Mouse (Mus musculus) lung, embryonic 14.5 days (tissue): ENCODE results near the gene Sh3pxd2a. TPM values are rescaled to one million over a fixed set of nuclear protein-coding genes. Genes with fewer than 3 reads are reported as not detected.

Source experiments
- ATAC-seq: fragments of 200-750 bp; cut with Nextera tagmentation; 2 replicates; pipeline ENCODE4 v1.8.0; 2017; ENCODE audit warnings: mild to moderate bottlenecking, moderate TSS enrichment, moderate library complexity; ENCODE audit not compliant: insufficient read depth
- DNase-seq: peaks from one replicate; pipeline ENCODE4 v3.0.0-alpha.2; 2015
- H3K27ac ChIP-seq: fragments of 300-500 bp; sonication (generic); 2 replicates; pipeline ENCODE4 v1.5.1; 2014; ENCODE audit warnings: low read depth, mild to moderate bottlenecking, moderate library complexity
- H3K27me3 ChIP-seq: fragments of 300-500 bp; sonication (generic); 2 replicates; pipeline ENCODE4 v1.6.1; 2014; ENCODE audit warnings: low read length, control low read depth; ENCODE audit not compliant: insufficient read depth
- H3K36me3 ChIP-seq: fragments of 300-500 bp; sonication (generic); 2 replicates; pipeline ENCODE4 v1.6.1; 2014; ENCODE audit warnings: control low read depth; ENCODE audit not compliant: insufficient read depth
- H3K4me1 ChIP-seq: fragments of 300-500 bp; sonication (generic); 2 replicates; pipeline ENCODE4 v1.6.1; 2014; ENCODE audit warnings: antibody characterized with exemption, control low read depth; ENCODE audit not compliant: insufficient read depth
- H3K4me2 ChIP-seq: fragments of 300-500 bp; sonication (generic); 2 replicates; pipeline ENCODE4 v1.6.1; 2014; ENCODE audit warnings: mild to moderate bottlenecking
- H3K4me3 ChIP-seq: fragments of 300-500 bp; sonication (generic); 2 replicates; pipeline ENCODE4 v1.5.1; 2014; ENCODE audit warnings: low read depth, low read length
- H3K9ac ChIP-seq: fragments of 300-500 bp; sonication (generic); 2 replicates; pipeline ENCODE4 v1.6.1; 2014
- H3K9me3 ChIP-seq: fragments of 300-500 bp; sonication (generic); 2 replicates; pipeline ENCODE4 v1.6.1; 2016; ENCODE audit warnings: low read depth, low read length, control low read depth
- CTCF ChIP-seq: IDR thresholded peaks from 2 replicates; pipeline ENCODE4 v1.5.1; 2016; ENCODE audit warnings: antibody characterized with exemption, low read depth
- WGBS: fragments of 180-500 bp; shearing (Covaris S2); extraction: QIAGEN DNeasy Blood & Tissue Kit; methylation state at CpG from one replicate; pipeline ENCODE4 v1.1.7; 2014; 5-methylcytosine and 5-hydroxymethylcytosine counted together
- polyA plus RNA-seq: library from polyadenylated mRNA; unstranded; fragments of >200 nt; fragmentation: Nextera tagmentation; extraction: Ambion mirVana; gene quantifications from 2 replicates; pipeline ENCODE4 v1.2.1, GENCODE M21; 2014

The Sh3pxd2a gene
- polyA plus RNA-seq, 1 experiment from 2014 or later, result 12.0 TPM

DNA sequence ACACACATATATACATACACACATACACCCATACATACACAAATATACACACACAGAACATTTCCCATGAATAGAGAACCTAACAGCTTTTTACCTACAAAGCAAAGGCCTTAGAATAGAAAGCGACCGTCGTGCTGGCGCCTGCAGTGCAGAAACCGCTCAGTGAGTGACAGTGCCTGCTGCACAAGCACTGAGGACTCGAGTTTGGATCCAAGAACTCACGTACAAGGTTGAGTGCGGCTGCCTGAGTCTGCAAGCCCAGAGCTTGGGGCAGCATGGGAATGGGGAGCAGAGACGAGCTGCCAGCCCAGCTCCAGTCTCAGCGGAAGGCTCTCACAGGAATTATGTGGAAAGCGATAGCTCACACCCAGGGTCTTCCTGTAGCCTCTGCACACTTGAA is 43.7 kb downstream of the Sh3pxd2a start:
- Histone ChIP-seq H3K9ac (0 out of 2 replicates have a peak overlapping the region, but pooled peaks have one; percentile 2), H3K4me1 (peaks cover 33% of the 10 kb centered on the region), H3K9me3 (no peaks in the 10 kb centered on the region), H3K4me2 (peak overlapping the region; percentile 16; the same call in 1 of the 2 replicates), H3K27me3 (no peaks in the 10 kb centered on the region), H3K36me3 (0 out of 2 replicates have a peak, but pooled peaks cover 8% of the 10 kb centered on the region), H3K27ac (0 out of 2 replicates have a peak overlapping the region, but pooled peaks have one; percentile 2), H3K4me3 (no peak overlapping the region)
- no peak for TF ChIP-seq CTCF
- no peak for DNase-seq
- no peak for ATAC-seq
- 56% methylated on average over 11 of the region's 11 CpGs for WGBS

DNA sequence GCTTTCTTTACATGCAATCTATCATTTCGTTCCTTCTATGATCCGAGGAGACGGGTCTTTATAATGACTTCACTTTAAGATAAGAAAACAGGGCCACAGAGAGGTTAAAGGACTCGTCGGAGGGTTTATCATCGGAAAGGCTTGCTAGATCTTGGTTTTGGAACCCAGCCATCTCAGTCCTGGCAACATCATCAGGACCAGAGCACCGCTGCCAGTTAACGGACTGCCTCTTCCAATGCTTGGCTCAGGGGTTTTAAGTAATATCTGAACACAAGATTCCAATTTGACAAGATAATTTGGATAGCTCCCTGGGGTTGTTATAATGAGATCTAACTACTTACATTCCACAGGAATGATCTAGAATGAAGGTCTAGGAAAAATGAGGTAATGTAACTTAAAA is 45.0 kb downstream of the Sh3pxd2a start:
- no peak overlapping the region for H3K27ac ChIP-seq
- H3K9me3 ChIP-seq, result no peaks in the 10 kb centered on the region
- no peaks in the 10 kb centered on the region for H3K27me3 ChIP-seq
- no peak overlapping the region for H3K4me3 ChIP-seq
- 0 out of 2 replicates have a peak, but pooled peaks cover 8% of the 10 kb centered on the region for H3K36me3 ChIP-seq
- peaks cover 35% of the 10 kb centered on the region for H3K4me1 ChIP-seq
- H3K4me2 ChIP-seq, result no peak overlapping the region
- no peak for ATAC-seq
- no peak overlapping the region for H3K9ac ChIP-seq
- WGBS, result 36% methylated on average over 8 of the region's 8 CpGs
- peak; percentile 50 for DNase-seq
- no peak for TF ChIP-seq CTCF

DNA sequence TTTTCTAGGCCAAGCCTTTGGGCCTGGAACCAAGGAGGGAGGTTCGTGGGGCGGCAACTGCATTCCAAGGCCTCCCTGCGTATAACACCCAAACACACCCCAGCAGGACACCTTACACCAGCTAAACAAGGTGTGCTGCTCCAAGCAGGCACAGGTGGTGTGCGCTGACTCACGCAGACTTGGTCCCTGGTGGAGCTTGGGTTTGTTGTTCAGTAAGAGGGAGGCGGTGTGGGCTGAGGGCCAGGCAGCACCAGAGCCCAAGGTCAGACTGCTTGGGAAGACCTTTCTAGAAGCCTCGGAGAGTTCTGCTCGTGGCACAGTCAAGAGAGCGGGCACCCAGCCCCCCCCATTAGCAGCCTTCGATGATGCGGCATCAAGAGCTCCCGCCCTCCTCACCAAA is 48.0 kb downstream of the Sh3pxd2a start:
- ATAC-seq (no peak), DNase-seq (no peak)
- Histone ChIP-seq H3K4me2 (no peak overlapping the region), H3K9ac (no peak overlapping the region), H3K4me3 (no peak overlapping the region), H3K4me1 (peaks cover 12% of the 10 kb centered on the region; the same call in 1 of the 2 replicates), H3K27ac (no peak overlapping the region), H3K27me3 (no peaks in the 10 kb centered on the region), H3K9me3 (no peaks in the 10 kb centered on the region), H3K36me3 (no peaks in the 10 kb centered on the region)
- TF ChIP-seq CTCF, result no peak
- 84% methylated on average over 12 of the region's 12 CpGs for WGBS

DNA sequence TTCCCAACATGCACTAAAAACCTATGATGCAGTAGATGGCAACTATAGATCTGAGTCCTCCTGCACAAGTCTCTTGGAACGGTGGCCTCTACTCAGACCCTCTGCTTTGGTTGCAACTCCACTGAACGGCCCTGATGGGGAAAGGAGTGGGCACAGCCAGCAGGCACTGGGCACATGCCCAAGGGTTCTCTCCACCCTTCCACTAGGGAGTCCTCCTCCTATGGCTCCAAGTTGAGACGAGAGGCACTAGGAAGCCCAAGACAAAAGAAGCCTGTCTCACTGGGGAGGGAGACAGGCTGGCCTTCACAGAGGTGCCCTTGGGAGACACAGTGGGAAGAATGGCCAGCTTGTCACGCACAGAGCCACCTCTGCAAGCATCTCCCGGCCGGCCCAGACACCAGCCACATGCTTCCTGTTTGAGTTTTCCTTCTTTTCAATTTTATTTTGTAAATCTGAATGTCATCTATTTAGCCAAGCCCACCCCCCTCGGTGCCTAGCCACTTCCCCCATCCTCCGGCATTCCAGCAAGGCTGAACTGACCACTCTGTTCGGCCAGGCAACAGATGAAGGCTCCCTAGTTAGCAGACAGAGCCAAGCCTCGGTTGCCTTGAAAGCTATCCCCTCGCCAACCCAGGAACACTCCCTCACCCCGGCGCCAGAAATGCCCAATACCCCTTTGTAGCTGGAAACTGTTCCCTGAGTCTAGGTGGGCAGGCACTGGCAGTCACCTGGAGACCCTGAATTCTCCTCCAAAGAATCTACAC is 49.9 kb downstream of the Sh3pxd2a start:
- peaks cover 4% of the 10 kb centered on the region; the same call in 1 of the 2 replicates for H3K4me1 ChIP-seq
- DNase-seq, result no peak
- no peaks in the 10 kb centered on the region for H3K36me3 ChIP-seq
- H3K4me3 ChIP-seq, result no peak overlapping the region
- H3K4me2 ChIP-seq, result no peak overlapping the region
- ATAC-seq, result no peak
- no peak for TF ChIP-seq CTCF
- H3K27me3 ChIP-seq, result no peaks in the 10 kb centered on the region
- no peak overlapping the region for H3K27ac ChIP-seq
- no peaks in the 10 kb centered on the region for H3K9me3 ChIP-seq
- H3K9ac ChIP-seq, result no peak overlapping the region
- WGBS, result 68% methylated on average over 13 of the region's 13 CpGs

DNA sequence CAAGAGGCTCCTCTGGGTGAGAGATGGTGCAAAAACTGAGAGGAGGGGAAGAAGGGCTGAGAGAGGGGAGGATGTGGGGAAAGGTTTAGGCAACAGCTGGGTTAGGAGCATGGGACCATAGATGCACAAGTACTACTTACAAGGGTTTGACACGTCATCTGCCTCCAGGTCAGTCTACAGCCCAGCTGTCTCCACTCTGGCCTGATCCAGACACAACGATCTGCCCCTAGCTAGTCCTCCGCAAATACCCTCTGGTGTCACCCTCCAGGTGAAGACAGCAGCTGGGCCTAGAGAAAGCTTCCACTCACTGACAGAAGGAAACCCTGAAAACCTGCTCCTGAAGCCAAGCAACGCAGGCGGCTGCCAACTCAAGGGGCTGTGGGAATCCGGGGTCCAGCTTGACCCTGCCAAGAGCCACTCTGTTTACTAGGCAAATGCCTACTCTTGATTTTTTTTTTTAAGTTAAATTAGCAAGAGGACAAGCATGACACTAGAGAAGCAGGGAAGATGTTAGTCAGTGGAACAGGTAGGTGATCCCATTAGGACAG is 50.7 kb downstream of the Sh3pxd2a start:
- Histone ChIP-seq H3K36me3 (no peaks in the 10 kb centered on the region), H3K27me3 (no peaks in the 10 kb centered on the region), H3K4me1 (peaks cover 4% of the 10 kb centered on the region; the same call in 1 of the 2 replicates), H3K9me3 (no peaks in the 10 kb centered on the region), H3K9ac (no peak overlapping the region), H3K27ac (no peak overlapping the region), H3K4me2 (no peak overlapping the region), H3K4me3 (no peak overlapping the region)
- no peak for TF ChIP-seq CTCF
- 59% methylated on average over 6 of the region's 6 CpGs for WGBS
- DNase-seq (no peak), ATAC-seq (no peak)

DNA sequence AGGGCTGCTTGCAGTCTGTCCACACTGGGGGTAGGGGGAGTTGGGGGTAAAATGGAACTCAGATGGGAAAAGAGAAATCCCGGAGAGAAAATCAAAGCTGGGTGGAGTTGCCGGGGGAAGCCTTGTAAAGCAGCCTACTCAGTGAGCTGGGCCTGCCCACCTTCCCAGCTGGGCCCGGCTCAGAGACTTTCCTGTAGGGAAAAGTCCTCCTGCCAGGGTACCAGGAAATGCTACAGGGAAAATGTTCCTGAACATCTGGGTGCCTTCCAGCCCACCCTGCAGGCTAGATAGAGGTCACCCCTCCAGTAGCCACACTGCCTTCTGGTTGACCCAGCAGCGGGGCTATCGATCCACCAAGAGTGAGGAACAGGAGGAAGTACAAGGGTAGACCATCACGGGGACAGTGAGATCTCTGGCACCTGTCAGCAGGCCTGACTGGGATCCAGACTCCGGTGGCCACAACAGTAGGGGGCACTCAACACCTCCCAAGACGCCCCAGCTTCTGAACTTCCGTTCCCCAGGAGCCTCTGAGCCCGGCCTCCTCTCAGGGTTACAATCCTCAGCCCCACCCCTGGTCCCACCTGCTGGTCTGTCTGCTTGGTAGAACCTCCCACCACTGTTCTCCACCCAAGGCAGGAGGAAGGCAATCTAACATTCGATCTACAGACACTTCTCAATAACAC is 51.5 kb downstream of the Sh3pxd2a start:
- H3K4me1 ChIP-seq, result peaks cover 4% of the 10 kb centered on the region; the same call in 1 of the 2 replicates
- no peaks in the 10 kb centered on the region for H3K9me3 ChIP-seq
- ATAC-seq (no peak), DNase-seq (no peak)
- H3K4me2 ChIP-seq, result no peak overlapping the region
- 61% methylated on average over 11 of the region's 11 CpGs for WGBS
- no peak overlapping the region for H3K4me3 ChIP-seq
- no peak for TF ChIP-seq CTCF
- no peak overlapping the region for H3K9ac ChIP-seq
- no peaks in the 10 kb centered on the region for H3K36me3 ChIP-seq
- H3K27me3 ChIP-seq, result no peaks in the 10 kb centered on the region
- no peak overlapping the region for H3K27ac ChIP-seq

DNA sequence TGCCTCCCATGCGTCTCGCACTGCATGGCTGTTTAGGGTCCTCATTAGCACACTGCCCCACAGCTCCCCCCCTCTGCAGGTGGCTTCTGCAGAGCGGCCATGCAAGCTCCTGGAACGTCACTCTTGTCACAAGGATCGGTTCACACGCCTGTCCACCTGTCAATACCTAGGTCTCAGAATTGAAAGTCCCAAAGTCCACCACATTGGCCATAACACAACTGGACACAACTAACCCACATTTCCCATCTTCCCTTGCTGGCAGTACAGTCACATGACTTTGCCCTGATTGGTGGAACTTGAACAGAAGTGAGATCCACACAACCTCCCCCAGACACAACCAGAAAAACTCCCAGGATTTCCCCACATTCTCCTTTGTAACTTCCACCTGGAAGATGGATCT is 53.9 kb downstream of the Sh3pxd2a start:
- peaks cover 2% of the 10 kb centered on the region; the same call in 1 of the 2 replicates for H3K4me1 ChIP-seq

More for the DNA sequence above, 53.9 kb downstream of the Sh3pxd2a start:
- H3K36me3 ChIP-seq, result no peaks in the 10 kb centered on the region
- no peak for ATAC-seq
- TF ChIP-seq CTCF, result no peak
- no peaks in the 10 kb centered on the region for H3K9me3 ChIP-seq
- DNase-seq, result no peak
- no peak overlapping the region for H3K27ac ChIP-seq
- H3K9ac ChIP-seq, result no peak overlapping the region
- H3K4me2 ChIP-seq, result no peak overlapping the region
- no peaks in the 10 kb centered on the region for H3K27me3 ChIP-seq
- 84% methylated on average over 6 of the region's 6 CpGs for WGBS
- H3K4me3 ChIP-seq, result no peak overlapping the region
